Mouse (Mus musculus) bone marrow, adult 2 months (tissue): ENCODE data around the gene Syngr1.

ENCODE experiments used
- CTCF ChIP-seq: fragments of 200-500 bp; IDR thresholded peaks from 2 replicates; pipeline ENCODE4 v1.5.1; 2011; ENCODE audit warnings: low read length, control low read depth; ENCODE audit not compliant: control insufficient read depth, insufficient read depth
- POLR2A ChIP-seq: fragments of 200-500 bp; IDR thresholded peaks from 2 replicates; pipeline ENCODE4 v1.6.1; 2011; ENCODE audit warnings: low read depth, mild to moderate bottlenecking, control low read depth, low read length, borderline replicate concordance; ENCODE audit not compliant: control insufficient read depth

DNA sequence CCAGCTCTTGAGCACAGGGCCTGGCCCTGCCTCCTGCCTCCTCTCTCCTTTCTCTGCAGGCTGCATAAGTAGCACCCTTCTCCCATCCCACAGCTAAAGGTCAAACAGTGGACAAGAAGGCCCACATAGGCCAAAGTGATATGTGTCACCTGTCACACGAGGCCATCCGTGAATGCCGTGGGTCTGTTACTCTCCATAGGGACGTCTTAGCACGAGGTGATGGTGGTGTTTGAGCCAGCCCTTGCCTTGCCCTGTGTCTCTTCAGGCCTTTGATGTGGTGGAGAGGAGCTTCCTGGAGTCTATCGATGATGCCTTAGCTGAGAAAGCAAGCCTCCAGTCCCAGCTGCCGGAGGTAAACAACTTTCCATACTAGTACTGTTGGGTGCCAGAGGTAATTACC is 58.4 kb downstream of the Syngr1 start:
- TF ChIP-seq CTCF (no peak), POLR2A (no peak)
